Mouse (Mus musculus) gastrocnemius, adult 2 months (tissue): ENCODE data around the gene Fgf2. TPM values are rescaled to one million over a fixed set of nuclear protein-coding genes. Genes with fewer than 3 reads are reported as not detected.

Experiments
- DNase-seq: peaks from one replicate; pipeline ENCODE4 v3.0.0; 2022
- H3K27ac ChIP-seq: fragments of 200-600 bp; 2 replicates; pipeline ENCODE4 v1.8.1; 2022; ENCODE audit warnings: mild to moderate bottlenecking
- H3K4me3 ChIP-seq: fragments of 200-600 bp; 2 replicates; pipeline ENCODE4 v1.8.1; 2022; ENCODE audit warnings: mild to moderate bottlenecking, moderate library complexity
- CTCF ChIP-seq: fragments of 200-600 bp; IDR thresholded peaks from 2 replicates; pipeline ENCODE4 v1.8.1; 2022; ENCODE audit warnings: antibody characterized with exemption, mild to moderate bottlenecking, moderate library complexity
- intact Hi-C: fragments of 180-260 bp; cut with DNase I; formaldehyde crosslinking; loops from one replicate; pipeline ENCODE4 v1.15.1; 2025
- total RNA-seq, 2 experiments: library from RNA; stranded (reverse); gene quantifications; 2 replicates each; pipeline ENCODE4 v1.2.3; 2021

Gene Fgf2
- total RNA-seq, 2 experiments from 2014 or later = 5.4 to 12.1 TPM

DNA sequence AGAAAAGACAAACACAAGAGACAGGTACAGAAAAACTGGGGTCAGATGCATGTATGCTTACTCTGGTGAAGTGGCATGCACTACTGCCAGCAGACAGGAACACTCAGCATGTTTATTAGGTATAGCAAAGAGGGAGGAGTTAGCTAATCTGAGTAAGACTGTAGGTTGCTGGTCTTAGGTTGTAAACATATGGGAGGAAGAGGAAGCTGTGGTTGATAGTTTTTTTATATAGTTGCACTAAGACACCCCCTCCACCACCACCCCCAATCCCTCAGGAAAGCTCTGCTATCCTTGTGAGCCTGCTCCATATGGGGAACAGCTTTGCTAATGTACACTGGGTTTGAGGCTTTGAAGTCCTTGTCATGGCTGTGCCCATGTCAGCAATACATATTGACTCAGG, 82.2 kb downstream of the Fgf2 start:
- DNase-seq = no peak
- intact Hi-C loops = no loop called here

GRCm38 (mm10) chr3:37439770-37440169, 91.6 kb downstream of the Fgf2 start:
- intact Hi-C loops = no loop called here
- TF ChIP-seq CTCF = no peak
- Histone ChIP-seq H3K4me3 (no peak overlapping the region), H3K27ac (no peak overlapping the region)
- DNase-seq = no peak

More for the DNA sequence above, 82.2 kb downstream of the Fgf2 start:
- TF ChIP-seq CTCF = no peak
- Histone ChIP-seq H3K4me3 (no peak overlapping the region), H3K27ac (no peak overlapping the region)

- Histone ChIP-seq H3K4me3 (no peak overlapping the region), H3K27ac (no peak overlapping the region)
- intact Hi-C loops = no loop called here
- no peak for TF ChIP-seq CTCF
- no peak for DNase-seq
Observed at GRCm38 (mm10) chr3:37443409-37443808, 95.3 kb downstream of the Fgf2 start.

DNA sequence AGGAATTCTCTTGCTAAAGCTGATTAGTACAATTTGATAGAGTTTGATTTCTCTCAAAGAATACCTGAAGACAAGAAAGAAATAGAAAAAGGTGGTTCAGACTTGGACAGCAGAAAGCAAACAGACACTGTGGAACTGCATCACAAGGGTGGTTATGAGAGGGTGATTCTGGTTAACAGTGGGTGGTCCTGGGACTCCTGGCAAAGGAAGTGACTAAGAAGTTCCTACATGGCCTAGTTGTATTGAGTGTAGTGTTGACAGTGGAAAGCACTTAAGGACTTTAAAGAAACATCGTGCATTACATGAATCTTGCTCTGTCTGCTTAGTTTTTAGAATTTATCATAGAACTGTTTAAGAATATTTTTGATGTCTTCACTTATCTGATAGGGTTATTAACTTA, 107.8 kb downstream of the Fgf2 start:
- intact Hi-C loops = no loop called here
- Histone ChIP-seq H3K27ac (no peak overlapping the region), H3K4me3 (no peak overlapping the region)
- TF ChIP-seq CTCF = no peak
- DNase-seq = no peak

Other genes with a start within 250 kb of the Fgf2 start
- not detected for gene Il2, start 222.4 kb upstream of the Fgf2 start, total RNA-seq
- gene Il21, start 115.7 kb upstream of the Fgf2 start, total RNA-seq = not detected
- gene Bbs12, start 35.8 kb upstream of the Fgf2 start, total RNA-seq = under 1 TPM; 0.18 to 0.47 TPM
- gene Cetn4, start 35.6 kb upstream of the Fgf2 start, total RNA-seq = under 1 TPM in 1 of 2 experiments, not detected in 1; 0.36 TPM
- gene Spata5, start 71.5 kb downstream of the Fgf2 start, total RNA-seq = 10 to 100 TPM; 10.3 to 10.8 TPM
- gene Nudt6, start 71.9 kb downstream of the Fgf2 start, total RNA-seq = 10 to 100 TPM; 28.1 to 28.2 TPM